Mouse (Mus musculus) embryonic facial prominence, embryonic 14.5 days (tissue): ENCODE data around the gene Dbnl. TPM values are rescaled to one million over a fixed set of nuclear protein-coding genes. Genes with fewer than 3 reads are reported as not detected.
A peak's percentile ranks its signal among the peaks of the same experiment; 100 is the strongest.
"Not testable (repeated sequence)": the region's sequence is repeated elsewhere in the genome, so short reads cannot be mapped to it uniquely, and the experiment has no call there.

ENCODE experiments used
- ATAC-seq: fragments of 200-750 bp; cut with Nextera tagmentation; 2 replicates; pipeline ENCODE4 v1.8.0; 2017; ENCODE audit warnings: low read depth, moderate number of reproducible peaks, moderate TSS enrichment
- DNase-seq: peaks from one replicate; pipeline ENCODE4 v3.0.0-alpha.2; 2015; ENCODE audit warnings: low spot score
- H3K27ac ChIP-seq: fragments of 300-500 bp; sonication (generic); replicated peaks from 2 replicates; pipeline ENCODE4 v1.5.1; 2014; ENCODE audit warnings: low read depth, mild to moderate bottlenecking, low read length, moderate library complexity
- H3K27me3 ChIP-seq: fragments of 300-500 bp; sonication (generic); replicated peaks from 2 replicates; pipeline ENCODE4 v1.6.1; 2014; ENCODE audit warnings: low read length; ENCODE audit not compliant: control insufficient read depth, insufficient read depth
- H3K36me3 ChIP-seq: fragments of 300-500 bp; sonication (generic); 2 replicates; pipeline ENCODE4 v1.6.1; 2014; ENCODE audit warnings: low read length, mixed read lengths; ENCODE audit not compliant: control insufficient read depth, insufficient read depth
- H3K4me1 ChIP-seq: fragments of 300-500 bp; sonication (generic); 2 replicates; pipeline ENCODE4 v1.6.1; 2014; ENCODE audit warnings: antibody characterized with exemption, low read length; ENCODE audit not compliant: control insufficient read depth, insufficient read depth
- H3K4me2 ChIP-seq: fragments of 300-500 bp; sonication (generic); 2 replicates; pipeline ENCODE4 v1.6.1; 2014; ENCODE audit warnings: low read depth, mild to moderate bottlenecking, low read length, moderate library complexity, mixed read lengths
- H3K4me3 ChIP-seq: fragments of 300-500 bp; sonication (generic); 2 replicates; pipeline ENCODE4 v1.5.1; 2014; ENCODE audit warnings: low read depth, mild to moderate bottlenecking, low read length
- H3K9ac ChIP-seq: fragments of 300-500 bp; sonication (generic); 2 replicates; pipeline ENCODE4 v1.6.1; 2014; ENCODE audit warnings: low read depth, mild to moderate bottlenecking, low read length, moderate library complexity, mixed read lengths
- H3K9me3 ChIP-seq: fragments of 300-500 bp; sonication (generic); 2 replicates; pipeline ENCODE4 v1.6.1; 2016; ENCODE audit warnings: low read length; ENCODE audit not compliant: control insufficient read depth
- WGBS: fragments of 180-500 bp; shearing (Covaris S2); extraction: QIAGEN DNeasy Blood & Tissue Kit; methylation state at CpG from one replicate; pipeline ENCODE4 v1.1.7; 2014; 5-methylcytosine and 5-hydroxymethylcytosine counted together
- polyA plus RNA-seq: library from polyadenylated mRNA; unstranded; fragments of >200 nt; fragmentation: Nextera tagmentation; extraction: Ambion mirVana; gene quantifications from 2 replicates; pipeline ENCODE4 v1.2.1, GENCODE M21; 2014

Dbnl gene
- polyA plus RNA-seq, 1 experiment from 2014 or later = 82.5 TPM

GRCm38 (mm10) chr11:5809487-5809886 is 21.2 kb downstream of the Dbnl start:
- H3K4me1 ChIP-seq, H3K27ac ChIP-seq, DNase-seq, H3K4me3 ChIP-seq, H3K27me3 ChIP-seq, ATAC-seq, H3K36me3 ChIP-seq, H3K9ac ChIP-seq, H3K4me2 ChIP-seq, H3K9me3 ChIP-seq: not testable (repeated sequence)
- WGBS = 91% methylated on average over 4 of the region's 4 CpGs

DNA sequence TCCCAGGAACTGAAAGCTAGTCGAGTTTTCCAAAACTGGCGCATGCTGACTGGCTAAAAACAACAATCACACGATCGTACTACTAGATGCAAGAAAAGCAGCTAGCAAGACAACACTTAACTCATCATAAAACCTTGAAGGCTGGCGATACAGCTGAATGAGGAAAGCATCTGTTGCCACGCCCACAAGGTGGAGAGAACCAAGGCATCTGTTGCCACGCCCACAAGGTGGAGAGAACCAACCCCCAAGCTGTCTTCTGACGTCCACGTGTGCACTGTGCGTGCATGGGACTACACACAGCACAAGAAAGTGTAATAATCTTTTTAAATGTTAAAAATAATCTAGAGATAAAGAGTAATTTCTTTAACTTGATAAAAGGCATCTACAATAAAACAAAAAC is 25.1 kb downstream of the Dbnl start:
- Histone ChIP-seq H3K36me3 (no peaks in the 10 kb centered on the region), H3K9me3 (no peaks in the 10 kb centered on the region), H3K4me2 (no peak overlapping the region), H3K9ac (no peak overlapping the region), H3K4me1 (no peaks in the 10 kb centered on the region), H3K4me3 (no peak overlapping the region), H3K27ac (no peak overlapping the region), H3K27me3 (no peaks in the 10 kb centered on the region)
- ATAC-seq = no peak
- WGBS = 75% methylated on average over 10 of the region's 10 CpGs
- no peak for DNase-seq

GRCm38 (mm10) chr11:5819223-5819622 is 30.9 kb downstream of the Dbnl start:
- Histone ChIP-seq H3K27me3 (no peaks in the 10 kb centered on the region), H3K4me3 (no peak overlapping the region), H3K9me3 (no peaks in the 10 kb centered on the region), H3K27ac (no peak overlapping the region), H3K36me3 (no peaks in the 10 kb centered on the region), H3K4me2 (no peak overlapping the region), H3K9ac (no peak overlapping the region), H3K4me1 (no peaks in the 10 kb centered on the region)
- DNase-seq = no peak
- WGBS = 71% methylated on average over 2 of the region's 2 CpGs
- ATAC-seq = no peak

- H3K9ac ChIP-seq = no peak overlapping the region
- H3K4me3 ChIP-seq = no peak overlapping the region
- DNase-seq (peak; percentile 49), ATAC-seq (peak; percentile 76; the same call in 1 of the 2 replicates)
- H3K27ac ChIP-seq = no peak overlapping the region
- H3K9me3 ChIP-seq = no peaks in the 10 kb centered on the region
- no peak overlapping the region for H3K4me2 ChIP-seq
- H3K27me3 ChIP-seq = no peaks in the 10 kb centered on the region
- no peaks in the 10 kb centered on the region for H3K4me1 ChIP-seq
- peaks cover 26% of the 10 kb centered on the region for H3K36me3 ChIP-seq
These were observed 37.1 kb downstream of the Dbnl start for GRCm38 (mm10) chr11:5825432-5825831.

GRCm38 (mm10) chr11:5827931-5828330 is 39.6 kb downstream of the Dbnl start:
- Histone ChIP-seq H3K9ac (no peak overlapping the region), H3K27me3 (no peaks in the 10 kb centered on the region), H3K4me1 (no peaks in the 10 kb centered on the region), H3K4me3 (no peak overlapping the region), H3K27ac (no peak overlapping the region), H3K9me3 (no peaks in the 10 kb centered on the region), H3K4me2 (no peak overlapping the region), H3K36me3 (peaks cover 51% of the 10 kb centered on the region)
- 88% methylated on average over 5 of the region's 5 CpGs for WGBS
- DNase-seq (no peak), ATAC-seq (no peak)

GRCm38 (mm10) chr11:5828509-5829191 is 40.4 kb downstream of the Dbnl start:
- H3K4me2 ChIP-seq = no peak overlapping the region
- 80% methylated on average over 11 of the region's 11 CpGs for WGBS
- H3K27me3 ChIP-seq = no peaks in the 10 kb centered on the region
- no peaks in the 10 kb centered on the region for H3K9me3 ChIP-seq
- peaks cover 55% of the 10 kb centered on the region for H3K36me3 ChIP-seq
- ATAC-seq (no peak), DNase-seq (no peak)
- no peak overlapping the region for H3K27ac ChIP-seq
- no peak overlapping the region for H3K4me3 ChIP-seq
- H3K9ac ChIP-seq = no peak overlapping the region
- H3K4me1 ChIP-seq = no peaks in the 10 kb centered on the region

GRCm38 (mm10) chr11:5829327-5829726 is 41.0 kb downstream of the Dbnl start:
- Histone ChIP-seq H3K9me3 (no peaks in the 10 kb centered on the region), H3K4me3 (no peak overlapping the region), H3K27me3 (no peaks in the 10 kb centered on the region), H3K27ac (no peak overlapping the region), H3K4me2 (no peak overlapping the region), H3K4me1 (no peaks in the 10 kb centered on the region), H3K36me3 (peaks cover 61% of the 10 kb centered on the region), H3K9ac (no peak overlapping the region)
- ATAC-seq (no peak), DNase-seq (no peak)
- 91% methylated on average over 12 of the region's 12 CpGs for WGBS

DNA sequence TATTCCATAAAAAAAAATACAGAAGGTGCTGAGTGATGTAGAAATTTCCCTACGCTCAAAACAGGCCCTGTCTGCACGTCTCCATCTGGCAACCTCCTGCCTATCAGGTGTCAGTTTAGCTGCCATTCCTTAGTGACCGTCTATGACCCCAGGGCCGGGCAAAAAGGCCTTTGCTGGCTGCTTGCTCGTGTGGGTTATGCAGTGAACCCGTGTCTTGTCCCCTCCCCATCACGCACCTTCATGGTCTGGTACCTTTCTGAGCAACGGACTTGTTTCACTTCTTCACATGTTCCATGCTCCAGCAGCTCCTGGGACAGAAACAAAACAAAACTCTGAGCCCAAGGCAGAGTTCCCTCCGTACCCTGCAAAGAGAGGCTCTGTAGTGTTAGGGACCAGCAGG is 46.2 kb downstream of the Dbnl start:
- H3K4me3 ChIP-seq = no peak overlapping the region
- peaks cover 53% of the 10 kb centered on the region for H3K36me3 ChIP-seq
- H3K9me3 ChIP-seq = no peaks in the 10 kb centered on the region
- H3K4me1 ChIP-seq = no peaks in the 10 kb centered on the region
- 72% methylated on average over 9 of the region's 9 CpGs for WGBS
- H3K27me3 ChIP-seq = no peaks in the 10 kb centered on the region
- no peak for DNase-seq
- H3K4me2 ChIP-seq = no peak overlapping the region
- no peak for ATAC-seq
- H3K9ac ChIP-seq = no peak overlapping the region
- H3K27ac ChIP-seq = no peak overlapping the region

- no peak for ATAC-seq
- Histone ChIP-seq H3K4me2 (no peak overlapping the region), H3K27ac (no peak overlapping the region), H3K9me3 (no peaks in the 10 kb centered on the region), H3K9ac (no peak overlapping the region), H3K4me3 (no peak overlapping the region), H3K27me3 (no peaks in the 10 kb centered on the region), H3K4me1 (no peaks in the 10 kb centered on the region), H3K36me3 (peaks cover 48% of the 10 kb centered on the region)
- 86% methylated on average over 7 of the region's 7 CpGs for WGBS
- DNase-seq = no peak
These were observed 46.8 kb downstream of the Dbnl start for GRCm38 (mm10) chr11:5835057-5835456.
